Mouse (Mus musculus): ENCODE data around the gene Ahsg.

DNA sequence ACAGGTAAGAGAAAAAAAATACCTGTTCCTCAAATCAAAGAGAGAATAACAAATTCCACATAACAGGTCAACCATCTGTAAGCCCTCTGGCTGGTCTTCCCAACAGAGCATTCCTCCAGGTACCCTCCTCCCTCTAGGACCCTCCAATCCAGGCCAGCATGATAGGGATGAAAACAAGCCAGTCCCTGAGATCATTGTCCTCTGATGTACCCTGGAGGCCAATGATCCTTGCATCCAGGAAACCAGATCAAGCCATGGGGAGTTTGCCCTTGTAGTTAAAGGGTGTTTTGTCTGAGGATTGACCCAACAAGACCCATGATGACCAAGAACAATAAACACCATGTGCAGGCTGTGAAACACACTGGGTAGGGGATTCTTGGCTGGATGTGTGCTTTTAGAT is 23.2 kb downstream of the Ahsg start:
- TF ChIP-seq POLR2AphosphoS2 (IDR thresholded peaks at IDR 0.05; ENCODE audit: low read depth, low read length), result no peak
- no peak for TF ChIP-seq IRF4 (IDR thresholded peaks at IDR 0.05; ENCODE audit: low read depth, low read length)
- TF ChIP-seq MAX (IDR thresholded peaks at IDR 0.05; ENCODE audit: low read length), result no peak
- TF ChIP-seq USF1 (IDR thresholded peaks at IDR 0.05; ENCODE audit: low read depth, low read length), result no peak
- TF ChIP-seq POLR2A (IDR thresholded peaks at IDR 0.05; ENCODE audit: low read depth, low read length), result no peak
- TF ChIP-seq CTCF (conservative IDR thresholded peaks at IDR 0.05 in 1 of 2, IDR thresholded peaks at IDR 0.05 in 1 of 2; ENCODE audit: low read depth in 2 of 2, low read length in 2 of 2), result no peak
- TF ChIP-seq BHLHE40 (IDR thresholded peaks at IDR 0.05; ENCODE audit: low read depth, low read length), result no peak
- no peak for TF ChIP-seq HCFC1 (IDR thresholded peaks at IDR 0.05; ENCODE audit: low read depth, low read length)
- TF ChIP-seq GABPA (IDR thresholded peaks at IDR 0.05; ENCODE audit: insufficient replicate concordance, low read depth, low read length), result no peak
- TF ChIP-seq RAD21 (IDR thresholded peaks at IDR 0.05; ENCODE audit: low read depth, low read length), result no peak
- no peak for TF ChIP-seq UBTF (IDR thresholded peaks at IDR 0.05; ENCODE audit: low read depth, low read length)
- TF ChIP-seq SMC3 (IDR thresholded peaks at IDR 0.05; ENCODE audit: low read depth, low read length), result no peak

Measured in CH12.LX (cell line).